Mouse (Mus musculus): ENCODE measurements at regions not wholly inside any gene's neighbourhood (a gene's known extent, or its start where the extent isn't known, plus 50 kb on each side); places are given as distances from the start of the nearest gene placed in this dataset.

DNA sequence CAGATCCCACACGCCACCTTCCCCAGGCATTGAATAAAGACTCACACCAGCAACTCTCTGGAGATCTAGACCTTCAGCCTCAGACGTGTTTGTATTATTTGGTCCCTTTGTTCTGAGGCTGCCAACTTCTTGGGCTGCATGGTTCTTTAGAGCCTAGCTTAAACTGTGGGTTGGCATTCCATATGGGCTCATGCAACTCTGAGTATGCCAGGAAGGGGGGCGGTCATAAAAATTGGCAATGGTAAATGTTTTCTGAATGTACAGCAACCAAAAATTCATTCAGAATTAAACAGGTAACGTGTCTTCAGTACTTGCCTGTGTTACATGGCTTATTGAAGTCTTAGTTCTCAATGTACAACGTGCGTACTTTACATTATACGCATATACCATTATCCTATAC is 103.1 kb downstream of the Dusp6 start:
- peak; percentile 34 to 42 for DNase-seq (ENCODE audit: extremely low spot score in 1 of 2, low spot score in 1 of 2)

- peak; percentile 34 to 64 for DNase-seq (ENCODE audit: extremely low spot score in 1 of 2, low spot score in 1 of 2)
Measured at GRCm38 (mm10) chr10:99367757-99368156, 104.7 kb downstream of the Dusp6 start.

GRCm38 (mm10) chr10:99375101-99375500 is 112.1 kb downstream of the Dusp6 start:
- DNase-seq (ENCODE audit: extremely low spot score in 1 of 2, low spot score in 1 of 2) = no peak

- DNase-seq (ENCODE audit: extremely low spot score in 1 of 2, low spot score in 1 of 2) = peak in 1 of 2 experiments; percentile 50
Measured at GRCm38 (mm10) chr10:99376430-99376829, 113.4 kb downstream of the Dusp6 start.

GRCm38 (mm10) chr10:99377548-99377947 is 114.5 kb downstream of the Dusp6 start:
- no peak for DNase-seq (ENCODE audit: extremely low spot score in 1 of 2, low spot score in 1 of 2)

DNA sequence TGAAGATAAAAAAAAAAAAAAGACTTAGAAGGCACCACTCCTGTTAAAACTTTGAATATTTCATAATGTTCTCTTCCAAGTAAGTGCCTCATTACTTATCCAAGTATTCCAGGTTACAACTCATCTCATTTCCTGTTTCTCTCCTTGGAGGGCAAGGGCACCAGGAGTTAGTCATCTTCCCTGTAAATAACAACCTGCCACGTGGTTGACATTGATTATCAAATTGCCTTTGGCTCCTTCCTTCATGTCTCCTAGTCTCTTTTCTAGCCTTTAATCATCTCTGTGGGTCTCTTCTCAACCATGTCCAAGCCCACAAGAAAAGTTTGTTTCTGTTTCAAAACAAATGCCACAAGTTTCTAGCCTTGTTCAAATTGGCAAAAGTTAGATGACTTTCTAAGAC is 116.1 kb downstream of the Dusp6 start:
- DNase-seq (ENCODE audit: extremely low spot score in 1 of 2, low spot score in 1 of 2) = no peak

DNA sequence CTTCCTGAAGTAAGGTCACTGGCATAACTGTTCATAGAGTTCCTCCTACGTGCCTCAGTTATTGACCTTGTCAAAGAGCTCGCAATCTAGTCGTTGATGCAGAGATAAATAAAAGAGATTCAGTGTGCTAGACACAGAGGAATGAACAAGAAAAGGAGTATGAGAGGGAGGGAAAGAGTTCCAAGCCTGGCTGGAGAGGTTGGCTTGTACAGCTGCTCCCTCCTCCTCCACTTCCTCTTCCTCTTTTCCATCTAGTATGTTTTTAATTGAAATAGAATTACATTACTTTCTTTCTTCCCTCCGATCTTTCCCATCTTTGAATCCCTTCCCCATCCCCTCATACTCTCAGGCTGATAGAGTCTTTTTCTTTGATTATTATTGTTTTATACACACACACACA is 117.1 kb downstream of the Dusp6 start:
- DNase-seq (ENCODE audit: extremely low spot score in 1 of 2, low spot score in 1 of 2) = no peak

- DNase-seq (ENCODE audit: extremely low spot score in 1 of 2, low spot score in 1 of 2) = no peak
Measured at GRCm38 (mm10) chr10:99383028-99383427, 120.0 kb downstream of the Dusp6 start.

- DNase-seq (ENCODE audit: extremely low spot score in 1 of 2, low spot score in 1 of 2) = peak in 1 of 2 experiments; percentile 27
Measured at GRCm38 (mm10) chr10:99384366-99384765, 121.3 kb downstream of the Dusp6 start.

DNA sequence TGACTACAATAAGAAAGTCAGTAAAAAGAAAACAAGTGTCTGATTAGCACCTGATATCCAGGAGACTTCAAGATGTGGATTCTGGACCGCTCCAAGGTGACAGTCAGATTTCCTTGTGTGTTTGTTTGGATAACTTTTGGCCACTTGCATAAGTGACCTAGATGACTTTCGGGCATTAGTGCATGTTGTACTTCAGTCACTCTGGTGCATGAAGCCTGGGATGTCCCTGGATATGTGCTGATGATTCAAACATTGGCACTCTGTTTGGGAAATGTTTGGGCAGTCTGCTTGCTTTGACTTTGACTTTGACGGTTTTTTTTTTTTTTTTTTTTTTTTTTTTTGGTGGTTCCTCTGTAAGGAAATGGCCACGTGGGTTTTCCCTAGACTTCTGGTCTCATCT is 121.8 kb downstream of the Dusp6 start:
- no peak for DNase-seq (ENCODE audit: extremely low spot score in 1 of 2, low spot score in 1 of 2)

GRCm38 (mm10) chr10:99385854-99386253 is 122.8 kb downstream of the Dusp6 start:
- DNase-seq (ENCODE audit: extremely low spot score in 1 of 2, low spot score in 1 of 2) = no peak

GRCm38 (mm10) chr10:99388526-99388925 is 125.5 kb downstream of the Dusp6 start:
- no peak for DNase-seq (ENCODE audit: extremely low spot score in 1 of 2, low spot score in 1 of 2)

DNA sequence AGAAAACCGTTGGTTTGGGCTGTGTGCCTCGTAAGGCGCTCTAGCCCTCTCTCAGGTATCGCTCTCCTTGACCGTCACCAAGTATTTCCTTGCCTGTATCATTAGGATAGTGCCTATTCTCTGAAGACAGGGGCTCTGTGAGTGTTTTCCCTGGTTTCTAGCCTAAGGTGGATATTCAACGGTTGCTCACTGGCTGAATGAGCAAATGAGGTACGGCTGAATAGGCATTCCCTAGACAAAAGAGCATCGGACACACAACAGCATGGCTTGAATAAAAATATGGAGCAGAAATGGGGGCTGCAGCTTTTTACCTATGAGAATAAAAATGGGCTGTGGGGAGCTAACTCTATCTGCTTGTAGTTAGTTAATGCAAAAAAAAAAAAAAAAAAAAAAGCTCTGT is 126.0 kb downstream of the Dusp6 start:
- no peak for DNase-seq (ENCODE audit: extremely low spot score in 1 of 2, low spot score in 1 of 2)

DNA sequence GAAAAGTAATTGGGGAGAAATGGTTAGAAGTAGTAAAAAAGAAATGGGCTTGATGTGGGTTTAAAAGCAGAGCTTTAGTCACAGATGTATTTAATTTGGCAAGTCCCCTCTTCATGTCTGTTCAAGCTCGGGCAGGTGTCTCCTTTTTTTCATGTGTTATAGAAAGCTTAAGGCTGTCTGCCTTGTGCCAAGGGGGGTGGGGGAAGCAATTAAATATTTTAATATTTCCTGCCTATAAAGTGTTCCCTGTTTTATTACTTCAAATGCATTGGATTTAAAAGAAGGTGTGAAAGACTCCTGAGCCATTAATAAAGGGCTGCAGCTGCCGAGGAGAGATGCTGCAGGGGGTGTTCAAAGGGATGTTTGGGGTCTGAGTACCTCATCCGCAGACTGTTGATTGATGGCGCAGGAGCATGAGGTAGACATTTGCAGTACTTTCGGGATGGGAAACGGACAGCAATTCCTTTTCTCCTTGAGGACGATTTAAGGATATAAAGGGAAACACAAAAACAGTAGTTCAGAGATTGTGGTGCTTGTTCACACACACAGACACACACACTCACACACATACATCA is 127.7 kb downstream of the Dusp6 start:
- DNase-seq (ENCODE audit: extremely low spot score in 1 of 2, low spot score in 1 of 2) = no peak

DNA sequence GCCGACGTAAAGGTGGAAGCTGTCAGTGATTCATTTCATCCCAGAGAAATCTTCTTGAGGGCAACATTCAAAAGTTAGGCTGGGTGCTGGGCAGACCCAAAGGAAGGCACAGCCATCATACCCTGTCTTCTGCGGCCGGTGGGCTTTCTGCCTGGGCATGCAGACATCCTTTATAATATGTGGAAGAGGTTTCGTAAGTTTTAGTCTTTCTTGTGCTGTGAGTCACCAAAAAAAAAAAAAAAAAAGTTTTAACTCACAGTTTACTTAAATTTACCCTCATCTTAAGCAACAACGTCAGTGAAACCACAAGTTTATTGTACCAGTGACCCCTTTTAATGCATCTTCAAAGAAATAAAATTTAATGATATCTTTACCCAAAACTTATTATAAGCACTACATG is 128.7 kb downstream of the Dusp6 start:
- no peak for DNase-seq (ENCODE audit: extremely low spot score in 1 of 2, low spot score in 1 of 2)

DNA sequence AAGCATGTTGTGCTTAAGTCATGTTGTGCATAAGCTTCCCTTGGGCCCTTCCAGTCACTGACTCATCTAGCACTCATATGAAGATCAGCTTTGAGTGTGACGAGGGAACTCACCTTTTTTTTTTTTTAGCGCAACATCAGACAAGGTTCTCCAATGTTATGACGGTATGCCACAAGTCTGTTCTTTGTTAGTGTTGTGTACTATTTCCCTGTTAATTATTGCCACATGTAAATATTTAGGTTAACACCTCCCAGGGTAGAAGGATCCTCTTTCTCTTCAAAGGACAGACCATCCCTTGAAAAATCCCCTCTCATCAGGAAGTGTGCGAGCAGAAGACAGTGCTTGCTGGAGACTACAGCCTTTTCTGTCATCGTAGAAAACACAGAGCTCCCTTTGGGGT is 129.9 kb downstream of the Dusp6 start:
- no peak for DNase-seq (ENCODE audit: extremely low spot score in 1 of 2, low spot score in 1 of 2)

DNA sequence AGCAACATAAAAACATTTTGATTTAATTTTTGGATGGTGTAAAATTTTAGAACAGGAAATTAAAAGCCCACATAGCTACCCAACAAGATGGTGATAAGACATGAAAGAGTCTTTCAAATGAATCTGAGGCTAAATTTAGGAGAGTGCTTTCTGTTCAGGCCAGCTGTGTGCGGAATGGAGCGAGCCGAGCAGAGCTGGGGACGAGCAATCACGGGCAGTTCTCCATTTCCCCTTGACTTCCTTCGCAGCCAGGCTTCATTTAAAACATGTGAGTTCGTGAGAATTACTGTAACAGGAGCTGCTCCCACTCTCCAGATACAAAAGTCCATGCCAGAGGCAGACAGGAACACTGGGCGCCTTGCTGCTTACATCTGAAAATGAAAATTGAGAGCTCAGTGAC is 130.5 kb downstream of the Dusp6 start:
- peak in 1 of 2 experiments; percentile 58 for DNase-seq (ENCODE audit: extremely low spot score in 1 of 2, low spot score in 1 of 2)

- DNase-seq (ENCODE audit: extremely low spot score in 1 of 2, low spot score in 1 of 2) = no peak
Measured at GRCm38 (mm10) chr10:99395411-99395810, 132.4 kb downstream of the Dusp6 start.

DNA sequence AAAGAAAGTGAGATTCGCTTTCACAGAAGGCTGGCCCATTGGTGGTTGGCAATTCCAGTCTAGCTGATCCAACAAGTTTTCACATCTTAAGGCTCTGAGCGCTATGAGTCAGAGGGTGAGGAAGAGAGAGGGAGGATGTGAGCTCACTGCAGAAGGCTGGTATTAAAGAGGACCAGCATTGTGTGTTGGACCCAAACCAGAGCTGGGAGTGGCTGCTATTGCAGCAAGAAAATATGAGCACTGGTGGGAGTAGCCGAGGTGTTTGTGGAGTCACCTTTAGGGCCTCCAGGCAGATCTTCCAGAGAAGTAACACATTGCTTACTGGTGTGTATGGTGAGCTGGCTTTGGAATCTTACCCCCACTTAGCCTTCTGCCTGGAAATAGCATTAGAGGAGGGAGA is 133.6 kb downstream of the Dusp6 start:
- peak; percentile 58 to 77 for DNase-seq (ENCODE audit: extremely low spot score in 1 of 2, low spot score in 1 of 2)

- peak; percentile 69 to 80 for DNase-seq (ENCODE audit: extremely low spot score in 1 of 2, low spot score in 1 of 2)
Measured at GRCm38 (mm10) chr10:99400076-99400475, 137.0 kb downstream of the Dusp6 start.

DNA sequence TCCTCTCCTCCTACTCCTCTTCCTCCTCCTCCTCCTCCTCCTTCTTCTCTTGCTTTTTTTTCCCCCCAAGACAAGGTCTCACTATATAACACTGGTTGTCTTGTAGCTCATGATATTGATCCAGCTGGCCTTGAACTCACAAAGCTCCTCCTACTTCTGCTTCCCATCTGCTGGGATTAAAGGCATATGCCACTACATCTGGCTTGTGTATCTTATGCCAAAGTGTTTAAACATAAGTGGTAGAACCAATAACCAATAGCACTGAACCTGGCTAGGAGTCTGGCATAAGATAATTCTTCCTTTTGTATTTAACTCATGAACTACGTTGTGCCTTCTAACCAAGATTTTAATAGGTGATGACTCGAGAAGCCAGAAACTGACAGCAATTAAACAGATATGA is 143.7 kb downstream of the Dusp6 start:
- DNase-seq (ENCODE audit: extremely low spot score in 1 of 2, low spot score in 1 of 2) = no peak

DNA sequence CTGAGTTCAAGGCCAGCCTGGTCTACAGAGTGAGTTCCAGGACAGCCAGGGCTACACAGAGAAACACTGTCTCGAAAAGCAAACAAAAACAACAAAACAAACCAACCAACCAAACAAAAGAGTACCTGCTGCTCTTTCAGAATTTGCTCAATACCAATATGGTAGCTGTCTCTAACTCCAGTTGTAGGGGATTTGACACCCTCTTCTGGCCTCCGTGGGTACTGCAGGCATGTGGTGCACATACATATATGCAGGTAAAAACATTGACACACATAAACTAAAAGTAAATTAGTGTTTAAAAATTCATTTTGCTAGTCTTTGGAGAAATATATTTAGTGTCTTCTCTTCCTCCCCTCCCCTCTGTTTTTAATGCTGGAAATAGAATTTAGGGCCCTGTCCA is 145.8 kb downstream of the Dusp6 start:
- DNase-seq (ENCODE audit: extremely low spot score in 1 of 2, low spot score in 1 of 2) = no peak

GRCm38 (mm10) chr10:99409744-99410143 is 146.7 kb downstream of the Dusp6 start:
- no peak for DNase-seq (ENCODE audit: extremely low spot score in 1 of 2, low spot score in 1 of 2)
